Mouse (Mus musculus) bone marrow, adult 2 months (tissue): ENCODE measurements around the gene Tec.

Experiments used
- CTCF ChIP-seq: fragments of 200-500 bp; IDR thresholded peaks from 2 replicates; pipeline ENCODE4 v1.5.1; 2011; ENCODE audit warnings: low read length, control low read depth; ENCODE audit not compliant: control insufficient read depth, insufficient read depth
- POLR2A ChIP-seq: fragments of 200-500 bp; IDR thresholded peaks from 2 replicates; pipeline ENCODE4 v1.6.1; 2011; ENCODE audit warnings: low read depth, mild to moderate bottlenecking, control low read depth, low read length, borderline replicate concordance; ENCODE audit not compliant: control insufficient read depth

DNA sequence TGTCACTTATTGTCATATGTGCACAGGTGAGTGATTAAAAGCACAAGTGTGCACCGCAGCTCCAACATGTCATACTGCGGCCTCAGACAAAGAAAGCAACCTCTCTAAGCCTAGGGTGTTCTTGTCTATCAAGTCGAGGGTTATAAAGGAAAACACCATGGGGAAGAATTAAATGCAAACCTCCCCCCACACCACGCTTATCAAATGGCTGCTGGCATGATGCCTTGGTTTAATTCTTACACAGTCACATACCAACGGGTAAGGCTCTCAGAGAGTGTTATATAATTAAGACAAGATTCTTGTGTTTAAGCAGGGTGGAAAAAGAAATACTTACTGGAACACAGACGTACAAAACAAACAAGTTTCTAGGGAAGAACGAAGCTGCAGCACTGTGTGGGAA lies 132.5 kb downstream of the Tec start:
- TF ChIP-seq POLR2A (no peak), CTCF (no peak)
